Mouse (Mus musculus): ENCODE measurements around the gene Nckap5l. TPM values are rescaled to one million over a fixed set of nuclear protein-coding genes. Genes with fewer than 3 reads are reported as not detected.
"Not testable (repeated sequence)": the region's sequence is repeated elsewhere in the genome, so short reads cannot be mapped to it uniquely, and the experiment has no call there.

The Nckap5l gene
- polyA plus RNA-seq, 2 experiments from 2014 or later = 1.2 to 2.3 TPM

- peak; percentile 44 for ATAC-seq
Measured at GRCm38 (mm10) chr15:99469067-99469466, 11.5 kb upstream of the Nckap5l start.

GRCm38 (mm10) chr15:99463194-99463593 lies 5.6 kb upstream of the Nckap5l start:
- no peak for ATAC-seq

DNA sequence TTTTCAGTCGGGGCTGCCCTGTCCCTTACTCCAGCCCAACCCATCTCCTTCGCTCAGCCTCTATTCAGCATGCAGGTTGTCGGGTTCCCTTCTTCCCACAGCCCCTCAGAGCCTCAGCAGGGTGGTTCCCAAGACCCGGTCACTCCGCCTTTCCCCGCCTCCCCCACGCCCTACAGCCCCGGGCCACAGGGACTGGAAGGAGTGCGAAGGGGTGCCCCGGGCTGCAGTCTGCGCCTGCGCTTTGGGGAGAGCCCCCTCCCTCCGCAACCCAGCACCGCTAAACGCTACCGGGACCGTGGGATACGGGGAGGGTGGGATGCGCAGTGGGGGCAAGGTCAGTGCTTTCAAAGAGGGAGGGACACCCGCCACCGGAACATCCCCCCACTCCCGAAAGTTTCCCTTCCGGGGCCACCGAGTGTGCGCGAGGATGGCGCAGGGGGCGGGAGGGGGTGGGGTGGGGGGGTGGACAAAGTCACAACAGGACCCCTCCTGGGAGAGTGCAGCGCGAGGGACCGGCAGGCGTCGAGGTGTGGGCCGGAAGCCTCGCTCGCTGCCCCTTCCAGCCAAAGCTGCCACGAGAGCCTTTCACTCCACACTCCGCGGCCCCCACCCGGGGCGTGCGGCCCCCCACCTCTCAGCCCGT lies 464 bp downstream of the Nckap5l start:
- no peak for ATAC-seq

GRCm38 (mm10) chr15:99456338-99456962 lies 1.1 kb downstream of the Nckap5l start:
- no peak for ATAC-seq

DNA sequence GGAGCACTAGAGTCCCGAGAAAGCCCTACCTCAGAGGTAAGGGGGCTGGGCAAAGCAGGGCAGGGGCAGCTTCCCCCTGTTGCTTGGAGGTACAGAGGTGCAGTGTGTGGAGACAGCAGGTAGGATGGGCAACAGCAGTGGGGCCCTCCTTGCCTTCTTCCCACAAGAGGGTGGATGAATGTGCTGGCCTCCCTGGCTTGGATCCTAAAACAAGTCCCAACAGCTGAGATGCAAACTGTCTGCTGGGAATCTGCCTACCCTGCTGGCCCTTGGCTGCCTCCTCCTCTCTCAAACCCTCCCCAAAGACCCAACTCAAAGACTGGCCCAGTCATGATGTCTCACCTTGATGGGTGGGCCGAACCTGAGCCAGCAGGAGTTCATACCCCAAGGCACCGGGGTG lies 2.1 kb downstream of the Nckap5l start:
- no peak for ATAC-seq

DNA sequence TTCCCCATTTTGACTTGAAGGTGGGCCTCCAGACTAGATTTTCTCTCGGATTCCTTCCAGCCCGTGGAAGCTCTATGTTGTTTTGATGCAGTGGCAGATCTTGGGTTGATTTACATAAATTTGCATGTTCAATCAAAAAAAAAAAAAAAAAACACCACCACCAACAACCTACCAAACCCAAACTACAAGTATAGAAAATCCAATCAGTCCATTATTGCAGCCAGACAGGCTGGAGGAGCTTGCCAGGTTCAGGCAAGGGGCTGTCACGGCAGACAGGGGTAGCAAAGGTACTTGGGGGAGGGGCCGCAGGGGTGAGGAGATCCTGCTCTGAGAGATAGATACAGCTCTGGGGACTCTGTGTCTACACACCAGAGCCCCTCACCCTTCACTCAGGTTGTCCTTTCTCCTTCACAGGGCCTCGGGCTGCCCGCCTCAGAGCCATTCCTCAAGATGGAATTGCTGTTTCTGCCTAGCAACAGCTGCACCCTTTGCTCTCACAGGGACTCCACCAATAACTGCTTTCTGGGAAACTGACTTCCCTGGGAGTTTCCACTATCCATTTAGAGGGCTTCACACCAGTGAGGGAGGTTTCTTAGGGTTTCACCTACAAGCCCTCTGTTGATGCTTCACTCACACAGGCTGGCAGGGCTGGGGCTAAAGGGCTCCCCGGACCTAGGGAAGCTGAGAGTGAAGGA lies 2.8 kb downstream of the Nckap5l start:
- no peak for ATAC-seq

DNA sequence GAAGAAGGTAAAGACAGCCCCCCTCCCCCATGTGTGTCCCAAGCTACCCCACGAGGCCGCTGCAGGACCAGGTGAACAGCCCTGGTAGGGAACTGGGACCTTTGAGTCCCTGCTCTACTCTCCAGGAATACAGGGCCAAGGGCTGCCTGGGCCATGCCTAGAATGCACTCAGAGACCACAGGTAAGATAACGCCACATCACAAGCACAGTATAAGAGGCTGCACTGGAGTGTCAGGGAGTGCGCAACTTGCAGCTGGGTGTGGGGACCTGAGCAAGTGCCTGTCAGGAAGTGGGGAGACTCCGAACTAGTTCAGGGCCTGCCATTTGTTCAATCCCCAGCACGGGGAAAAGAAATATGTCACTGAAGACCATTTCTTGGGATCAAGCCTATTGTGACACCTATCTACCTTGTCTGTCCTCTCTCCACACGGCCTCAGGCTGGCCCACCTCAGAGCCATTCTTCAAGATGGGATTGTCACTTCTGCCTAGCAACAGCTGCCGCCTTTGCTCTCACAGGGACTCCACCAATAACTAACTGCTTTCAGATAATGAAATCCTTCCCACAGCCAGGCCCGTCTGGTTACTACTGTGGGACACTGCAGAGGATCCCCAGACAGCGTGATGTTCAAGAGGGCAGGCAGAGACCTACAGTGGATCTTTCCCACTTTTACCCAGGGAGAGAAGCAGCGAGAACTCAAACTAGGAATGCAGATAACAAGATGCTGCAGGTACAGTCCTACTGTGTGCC lies 4.2 kb downstream of the Nckap5l start:
- ATAC-seq = no peak

- ATAC-seq = no peak
Measured at GRCm38 (mm10) chr15:99449751-99450280, 7.7 kb downstream of the Nckap5l start.

DNA sequence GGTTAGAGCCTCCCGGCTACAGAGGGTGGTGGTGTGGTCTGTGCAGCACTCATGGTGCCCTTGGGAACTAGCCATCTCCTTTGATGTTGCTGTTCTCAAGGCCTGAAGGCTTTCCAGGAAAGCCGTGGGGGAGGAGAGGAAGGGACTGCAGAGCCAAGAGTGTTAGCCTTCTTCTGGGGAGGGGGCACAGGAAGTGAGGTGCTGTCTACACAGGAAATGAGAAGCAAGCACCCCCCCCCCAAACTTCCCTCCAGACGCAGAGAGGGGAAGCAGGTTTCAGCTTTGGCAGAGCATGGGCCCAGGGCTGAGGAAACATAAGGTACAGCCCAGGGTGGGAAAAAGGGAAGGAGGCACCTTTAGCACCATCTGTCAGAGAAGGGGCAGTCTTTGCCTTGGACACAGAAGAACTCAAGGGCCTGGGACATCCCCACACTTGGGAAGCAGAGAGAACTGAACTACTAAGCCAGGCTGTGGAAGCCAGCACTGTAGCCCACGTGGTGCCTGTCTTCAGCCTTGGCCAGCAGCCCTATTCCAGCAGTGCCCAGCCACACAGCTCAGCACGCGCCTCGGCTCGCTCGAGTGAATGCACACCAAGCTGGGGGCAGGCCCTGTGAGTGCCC lies 8.3 kb downstream of the Nckap5l start:
- ATAC-seq = peak; percentile 49

DNA sequence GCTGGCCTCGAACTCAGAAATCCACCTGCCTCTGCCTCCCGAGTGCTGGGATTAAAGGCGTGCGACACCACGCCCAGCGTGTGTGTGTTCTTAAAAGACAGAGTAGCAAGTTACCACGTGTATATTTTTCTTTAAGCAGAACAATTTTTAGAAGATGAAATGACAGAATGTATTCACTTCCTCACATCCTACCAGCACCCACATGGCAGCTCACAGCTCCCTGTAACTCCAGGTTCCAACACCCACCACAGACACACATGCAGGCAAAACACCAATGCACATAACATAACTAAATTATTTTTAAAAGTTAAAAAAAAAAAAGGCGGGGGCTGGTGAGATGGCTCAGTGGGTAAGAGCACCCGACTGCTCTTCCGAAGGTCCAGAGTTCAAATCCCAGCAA lies 11.4 kb downstream of the Nckap5l start:
- ATAC-seq = not testable (repeated sequence)

GRCm38 (mm10) chr15:99445567-99445966 lies 12.0 kb downstream of the Nckap5l start:
- no peak for ATAC-seq

- ATAC-seq = no peak
Measured at GRCm38 (mm10) chr15:99442358-99442757, 15.2 kb downstream of the Nckap5l start.

DNA sequence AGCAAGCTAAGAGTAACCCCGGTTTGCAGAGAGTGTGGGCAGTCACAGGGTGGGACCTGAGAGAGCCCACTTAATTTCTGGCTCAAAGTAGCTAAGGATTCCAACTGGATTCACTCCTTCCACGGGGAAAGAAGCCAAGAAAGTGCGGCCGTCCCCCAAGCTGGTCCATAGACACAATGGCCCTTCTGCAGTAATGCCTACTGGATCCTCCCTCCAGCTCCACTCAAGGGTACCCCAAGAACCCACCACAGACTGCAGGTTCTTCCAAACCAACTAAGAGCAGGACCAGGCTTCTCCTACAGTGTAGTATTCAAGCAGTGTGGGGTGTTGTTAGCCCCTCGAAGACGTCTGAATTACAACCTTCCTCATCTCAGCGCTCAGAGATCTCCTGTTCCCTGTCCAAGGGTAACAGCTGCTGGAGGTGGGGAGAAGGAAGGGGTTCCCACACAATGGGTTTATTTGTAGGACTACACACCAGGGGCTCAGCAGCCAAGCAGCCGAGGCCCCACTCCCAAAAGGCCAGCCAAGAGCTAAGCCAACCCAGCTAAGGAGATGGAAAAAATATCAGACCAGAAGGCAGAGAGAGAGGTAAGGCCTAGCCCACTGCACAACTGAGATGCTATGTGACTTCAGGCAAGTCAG lies 16.6 kb downstream of the Nckap5l start:
- no peak for ATAC-seq

DNA sequence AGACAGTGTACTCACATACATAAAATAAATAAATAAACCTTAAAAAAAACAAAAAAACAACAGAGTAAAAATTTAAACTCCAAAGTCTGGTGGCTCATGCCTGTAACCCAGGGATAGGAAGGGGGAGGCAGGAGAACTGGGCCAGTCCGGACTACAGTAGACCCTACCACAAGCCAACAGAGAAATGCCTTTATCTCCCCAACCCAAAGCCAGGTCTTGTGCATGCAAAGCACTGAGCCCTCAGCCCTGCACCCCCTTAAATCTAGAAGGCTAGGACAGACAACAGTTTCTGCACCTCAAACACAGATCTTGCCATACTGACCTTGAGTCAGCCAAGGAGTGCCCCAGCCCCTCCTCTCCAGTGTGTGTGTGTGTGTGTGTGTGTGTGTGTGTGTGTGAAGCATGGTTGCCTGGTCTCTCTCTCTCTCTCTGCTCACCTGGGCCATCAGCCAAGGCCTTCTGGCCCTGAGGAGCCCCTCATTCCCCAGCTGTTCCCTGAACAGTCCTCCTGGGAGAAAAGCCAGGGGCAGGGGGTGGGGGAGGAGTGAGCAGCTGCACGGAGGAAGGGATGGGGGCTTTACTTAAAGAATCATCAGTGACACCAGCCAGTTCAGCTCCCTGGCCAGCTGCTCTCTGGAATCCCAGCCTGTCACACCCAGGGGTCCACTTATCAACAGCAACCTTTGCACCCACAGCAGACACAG lies 17.3 kb downstream of the Nckap5l start:
- no peak for ATAC-seq

GRCm38 (mm10) chr15:99438966-99439698 lies 18.4 kb downstream of the Nckap5l start:
- no peak for ATAC-seq

DNA sequence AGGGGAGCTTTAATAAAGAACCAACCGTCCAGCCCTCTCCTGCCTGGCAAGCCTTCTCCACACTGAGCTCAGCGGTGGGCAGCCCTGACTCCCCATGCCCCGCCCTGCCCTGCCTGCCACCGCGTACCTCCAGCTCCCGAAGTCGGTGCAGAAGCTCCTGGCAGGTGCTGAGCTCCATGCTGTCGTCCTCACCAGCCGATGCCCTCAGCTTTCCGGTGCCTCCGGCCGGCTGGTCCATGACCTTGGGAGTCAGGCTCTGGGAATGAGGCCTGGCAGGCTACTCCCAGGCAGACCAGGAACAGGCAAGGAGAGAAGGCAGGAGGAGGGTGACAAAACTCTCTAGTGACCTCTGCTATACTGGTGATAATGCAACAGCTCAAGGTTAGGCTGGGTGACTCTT lies 23.6 kb downstream of the Nckap5l start:
- ATAC-seq = no peak

- no peak for ATAC-seq
Measured at GRCm38 (mm10) chr15:99433081-99433718, 24.3 kb downstream of the Nckap5l start.

GRCm38 (mm10) chr15:99431967-99432366 lies 25.6 kb downstream of the Nckap5l start:
- no peak for ATAC-seq

DNA sequence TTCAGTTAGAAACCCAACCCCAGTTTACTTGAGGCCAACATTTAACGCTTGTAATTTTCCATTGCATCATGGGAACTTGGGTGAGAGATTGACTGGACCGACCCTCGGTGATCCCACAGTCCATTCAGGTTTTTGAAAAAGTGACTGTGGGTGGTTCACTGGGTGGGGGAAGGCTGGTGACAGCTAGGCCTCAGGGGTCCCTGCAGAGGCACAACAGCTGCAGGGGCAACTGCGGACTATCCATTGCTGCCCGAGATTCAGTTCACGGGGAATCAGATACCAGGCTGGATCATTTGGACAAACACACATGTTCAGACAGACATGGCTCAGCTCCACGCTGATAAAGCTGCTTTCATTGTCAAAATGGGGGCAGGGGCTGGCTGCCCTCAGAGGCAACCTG lies 26.0 kb downstream of the Nckap5l start:
- ATAC-seq = no peak

GRCm38 (mm10) chr15:99431063-99431462 lies 26.5 kb downstream of the Nckap5l start:
- ATAC-seq = no peak
